In the genomic region with DNA sequence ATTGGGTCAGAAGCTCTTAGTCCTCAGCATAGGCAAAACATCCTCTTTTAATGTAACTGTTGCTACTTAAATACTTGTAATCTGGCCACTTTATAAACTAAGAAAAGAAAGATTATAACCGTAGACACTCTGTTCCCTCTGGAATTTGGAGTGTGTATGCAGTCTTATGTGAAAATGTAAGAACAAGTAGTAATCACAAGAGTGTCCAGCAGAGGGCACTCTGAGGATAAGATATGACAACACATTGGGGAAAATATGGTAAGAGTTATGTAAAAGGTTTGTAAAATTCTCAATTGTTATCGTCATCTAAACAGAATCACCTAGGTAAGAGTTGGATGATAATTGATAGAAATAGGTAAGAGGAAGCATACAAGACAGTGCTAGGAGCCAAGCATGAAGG, we compare ENCODE assay signal across 9 mouse cellular contexts.
DNase-seq lines count a peak whose midpoint lies in the region; ATAC-seq and TF ChIP-seq lines count a peak whose summit lies in the region.
"Had no signal": no experiment of that assay in that cellular context is flagged by ENCODE, and none has a peak within 500 bp of the region (broad histone marks: within the 10 kb centered on the region; RNA-seq: fewer than 3 reads in every experiment).

No protein-coding gene starts in this region.

- H3K27me3 ChIP-seq in thymus, adult 2 months (ENCODE audit: control insufficient read depth, insufficient read depth, low read length) = no peaks in the 10 kb centered on the region
- no peaks in the 10 kb centered on the region for H3K27me3 ChIP-seq in forebrain, embryonic 12.5 days
- H3K27me3 ChIP-seq in midbrain, postnatal 0 days (ENCODE audit: insufficient read depth, low read length) = no peaks in the 10 kb centered on the region
- H3K27me3 ChIP-seq: embryonic facial prominence, embryonic 13.5 days had no signal

- intact Hi-C loops in left cerebral cortex, postnatal 14 days (cut with DNase I) = loop anchor here (2.0 to 10.0 kb wide), 3 partner anchors 116 to 390 kb away; no protein-coding TSS in a partner anchor

- WGBS in thymus, adult 2 months = 14% methylated on average over 2 of the region's 2 CpGs
- WGBS in forebrain, embryonic 12.5 days = 25% methylated on average over 2 of the region's 2 CpGs
- WGBS in midbrain, postnatal 0 days = 14% methylated on average over 2 of the region's 2 CpGs

- peak; percentile 25 for DNase-seq in thymus, adult 2 months
- DNase-seq in thymus, postnatal 36 days = no peak
- peak; percentile 59 for DNase-seq in c-Kit-positive CD71-positive TER-119-negative erythroid progenitor cells, embryonic 14.5 days (ENCODE audit: low read depth)
- DNase-seq in hindlimb bud, embryonic 11.5 days (ENCODE audit: extremely low spot score, low read depth, low spot score) = peak; percentile 73
- peak; percentile 92 to 93 for DNase-seq in left cerebral cortex, postnatal 14 days (ENCODE audit: low spot score in 2 of 2)
- peak; percentile 92 for DNase-seq in midbrain, postnatal 0 days (ENCODE audit: low spot score)
- DNase-seq in thymus, postnatal 14 days = peak; percentile 45

- H3K4me1 ChIP-seq in thymus, adult 2 months (replicated peaks; ENCODE audit: control insufficient read depth, insufficient read depth, low read length) = no peaks in the 10 kb centered on the region
- no peaks in the 10 kb centered on the region for H3K4me1 ChIP-seq in forebrain, embryonic 12.5 days
- no peaks in the 10 kb centered on the region for H3K4me1 ChIP-seq in midbrain, postnatal 0 days (ENCODE audit: insufficient read depth, low read length)
- H3K4me1 ChIP-seq: embryonic facial prominence, embryonic 13.5 days had no signal

- no peak for TF ChIP-seq POLR2A in thymus, adult 2 months (IDR thresholded peaks at IDR 0.05; ENCODE audit: control insufficient read depth, extremely low read depth, insufficient read depth, low read length, poor library complexity)

- no peaks in the 10 kb centered on the region for H3K9me3 ChIP-seq in forebrain, embryonic 12.5 days
- no peaks in the 10 kb centered on the region for H3K9me3 ChIP-seq in midbrain, postnatal 0 days (ENCODE audit: low read length)
- H3K9me3 ChIP-seq: embryonic facial prominence, embryonic 13.5 days had no signal

- H3K9ac ChIP-seq in forebrain, embryonic 12.5 days = no peak overlapping the region
- no peak overlapping the region for H3K9ac ChIP-seq in midbrain, postnatal 0 days (replicated peaks; ENCODE audit: low read length, poor library complexity, severe bottlenecking)
- H3K9ac ChIP-seq: embryonic facial prominence, embryonic 13.5 days had no signal

- no peaks in the 10 kb centered on the region for H3K36me3 ChIP-seq in thymus, adult 2 months (ENCODE audit: control insufficient read depth, insufficient read depth, low read length)
- no peaks in the 10 kb centered on the region for H3K36me3 ChIP-seq in forebrain, embryonic 12.5 days (replicated peaks)
- no peaks in the 10 kb centered on the region for H3K36me3 ChIP-seq in midbrain, postnatal 0 days (ENCODE audit: insufficient read depth, low read length)
- H3K36me3 ChIP-seq: embryonic facial prominence, embryonic 13.5 days had no signal

- no peak for TF ChIP-seq CTCF in thymus, adult 2 months (IDR thresholded peaks at IDR 0.05; ENCODE audit: borderline replicate concordance, control insufficient read depth, extremely low read depth, insufficient read depth, low read length, poor library complexity)
- peak; percentile 93 for TF ChIP-seq CTCF in midbrain, postnatal 0 days (IDR thresholded peaks at IDR 0.05)

- ATAC-seq in forebrain, embryonic 12.5 days (ENCODE audit: low FRiP score) = peak; percentile 41; the same call in 1 of the 2 replicates
- ATAC-seq in midbrain, postnatal 0 days (ENCODE audit: low FRiP score) = 0 out of 2 replicates have a peak, but pooled peaks have one; percentile 49

- H3K4me2 ChIP-seq in forebrain, embryonic 12.5 days = no peak overlapping the region
- H3K4me2 ChIP-seq in midbrain, postnatal 0 days (ENCODE audit: low read depth, low read length, poor library complexity, severe bottlenecking) = no peak overlapping the region
- H3K4me2 ChIP-seq: embryonic facial prominence, embryonic 13.5 days had no signal

- no peak overlapping the region for H3K4me3 ChIP-seq in thymus, adult 2 months (ENCODE audit: control insufficient read depth, insufficient read depth, low read length)
- no peak overlapping the region for H3K4me3 ChIP-seq in forebrain, embryonic 12.5 days (replicated peaks)
- no peak overlapping the region for H3K4me3 ChIP-seq in midbrain, postnatal 0 days (ENCODE audit: low read depth, low read length)
- H3K4me3 ChIP-seq: embryonic facial prominence, embryonic 13.5 days had no signal

- no peak overlapping the region for H3K27ac ChIP-seq in thymus, adult 2 months (ENCODE audit: control insufficient read depth, insufficient read depth, low read length)
- no peak overlapping the region for H3K27ac ChIP-seq in forebrain, embryonic 12.5 days
- H3K27ac ChIP-seq in midbrain, postnatal 0 days (ENCODE audit: low read depth, low read length) = no peak overlapping the region
- H3K27ac ChIP-seq: embryonic facial prominence, embryonic 13.5 days had no signal

Comparison
In these comparisons a context has a peak if more than half of its experiments do, and no peak if none do; other contexts are left out.
1. DNase-seq: peak in thymus, adult 2 months (single experiment), c-Kit-positive CD71-positive TER-119-negative erythroid progenitor cells, embryonic 14.5 days (single experiment), hindlimb bud, embryonic 11.5 days (single experiment), left cerebral cortex, postnatal 14 days (2 of 2), midbrain, postnatal 0 days (single experiment) and thymus, postnatal 14 days (single experiment); none in thymus, postnatal 36 days (0 of 2).